Mouse (Mus musculus) urinary bladder, postnatal 36 days (tissue): ENCODE measurements around the gene Iqcb1.

Experiments
- DNase-seq, 2 experiments: peaks; one replicate each; pipeline ENCODE4 v3.0.0; 2022; ENCODE audit warnings: low spot score in 2 of 2, mixed read lengths in 1 of 2

The Iqcb1 gene

DNA sequence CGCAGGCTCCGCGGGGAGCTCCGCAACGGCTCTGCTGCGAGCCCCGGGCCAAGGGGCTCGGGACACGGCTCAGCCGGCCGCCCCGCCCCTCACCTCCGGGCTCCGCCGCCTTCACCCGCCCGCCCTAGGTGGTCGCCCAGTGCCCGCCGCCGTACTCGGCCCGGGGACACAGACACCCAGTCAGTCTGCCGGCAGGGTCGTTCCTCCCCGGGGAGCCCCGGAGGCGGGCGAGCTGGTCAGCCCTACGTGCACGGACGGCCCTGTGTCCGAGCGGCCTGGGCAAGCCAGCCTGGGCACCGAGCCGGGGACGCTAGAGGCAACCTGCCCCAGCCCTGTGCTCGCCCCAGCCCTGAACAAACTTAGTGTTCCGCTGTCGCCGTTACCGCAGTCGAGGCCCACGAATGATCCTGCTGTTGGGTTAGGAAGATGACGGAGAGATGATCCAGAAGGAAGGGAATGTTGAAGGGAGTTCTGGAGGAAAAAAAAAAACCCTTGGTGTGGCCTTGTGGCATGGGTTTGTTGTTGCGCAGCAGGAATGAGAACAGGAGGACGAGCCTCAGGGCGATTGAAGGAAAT, 47.2 kb downstream of the Iqcb1 start:
- peak; percentile 45 to 60 for DNase-seq

DNA sequence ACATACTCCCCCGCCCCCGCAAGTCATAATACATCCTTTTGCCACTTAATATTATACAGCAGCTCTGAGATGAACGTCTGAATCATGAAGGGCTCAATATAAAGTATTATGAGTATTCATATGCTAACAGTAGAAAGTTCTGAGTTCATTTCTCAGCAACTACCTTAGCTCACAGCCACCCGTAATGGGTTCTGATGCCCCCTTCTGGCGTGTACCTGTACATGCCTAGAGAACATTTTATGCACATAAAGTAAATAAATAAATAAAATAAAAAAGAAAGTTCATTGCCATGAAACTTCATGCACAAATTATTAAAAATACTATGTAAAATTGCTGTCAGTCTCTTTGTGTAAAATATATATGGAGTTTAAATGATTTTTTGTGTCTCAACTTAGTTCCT, 49.1 kb downstream of the Iqcb1 start:
- DNase-seq: no peak

DNA sequence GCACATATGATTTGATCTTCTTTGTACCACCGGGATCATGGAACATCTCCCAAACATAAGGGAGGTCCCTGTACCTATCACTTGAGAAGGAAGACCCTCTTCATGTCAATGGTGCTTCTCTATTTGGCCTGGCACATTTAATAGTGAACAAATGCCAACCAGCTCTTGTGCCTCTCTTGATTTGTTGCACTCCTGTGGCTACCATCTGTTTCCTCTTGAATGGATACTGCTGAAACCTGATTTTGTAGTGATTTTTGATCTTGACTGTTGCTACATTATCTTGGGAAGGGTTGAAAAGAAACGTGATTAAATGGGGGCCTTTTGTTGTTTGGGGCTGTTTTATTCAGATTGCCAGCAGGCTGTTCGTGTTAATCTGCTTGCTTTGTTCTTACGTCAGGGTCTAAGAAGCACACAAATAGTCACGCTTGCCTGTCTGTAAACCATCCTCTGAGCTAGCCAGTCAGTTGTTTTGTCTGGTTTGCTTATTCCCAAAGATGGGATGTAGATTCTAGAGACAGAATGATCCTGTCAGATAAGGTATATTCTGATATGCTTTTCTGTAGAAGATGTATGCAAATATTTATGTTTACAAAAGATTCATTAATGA, 54.7 kb downstream of the Iqcb1 start:
- DNase-seq: no peak

DNA sequence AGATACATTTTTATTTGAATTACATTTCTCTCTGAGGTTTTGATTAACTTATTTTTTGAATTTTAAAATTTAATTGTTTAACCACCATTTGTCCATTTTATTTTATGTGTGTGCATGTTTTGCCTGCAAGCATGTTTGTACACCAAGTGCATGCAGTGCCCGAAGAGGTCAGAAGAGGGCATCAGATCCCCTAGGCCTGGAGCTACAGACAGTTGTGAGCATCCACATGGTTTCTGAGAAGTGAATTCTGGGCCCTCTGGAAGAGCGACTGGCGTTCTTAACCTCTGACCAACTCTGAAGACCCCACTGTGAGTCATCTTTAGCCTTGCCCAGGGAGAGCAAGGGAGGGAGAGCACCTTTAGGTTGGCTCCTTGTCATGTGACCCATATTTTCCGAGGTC, 56.7 kb downstream of the Iqcb1 start:
- no peak for DNase-seq

DNA sequence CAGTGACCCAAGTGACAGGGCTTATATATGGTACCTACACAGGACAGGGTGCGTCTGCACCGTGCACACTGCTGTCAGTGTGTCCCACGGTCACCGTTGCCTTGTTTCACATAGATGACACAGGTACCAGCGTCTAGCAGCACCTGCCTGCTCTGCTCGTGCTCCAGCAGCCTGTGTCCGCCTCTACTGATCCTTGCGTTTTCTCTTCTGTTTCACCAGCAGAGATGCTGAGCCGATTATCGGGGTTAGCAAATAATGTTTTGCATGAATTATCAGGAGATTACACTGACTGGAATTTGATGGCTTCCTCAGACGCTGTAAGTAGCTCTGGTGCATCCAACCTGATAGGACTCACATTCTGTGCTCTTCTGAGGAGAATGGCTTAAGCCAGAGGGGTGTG, 57.7 kb downstream of the Iqcb1 start:
- DNase-seq: no peak

DNA sequence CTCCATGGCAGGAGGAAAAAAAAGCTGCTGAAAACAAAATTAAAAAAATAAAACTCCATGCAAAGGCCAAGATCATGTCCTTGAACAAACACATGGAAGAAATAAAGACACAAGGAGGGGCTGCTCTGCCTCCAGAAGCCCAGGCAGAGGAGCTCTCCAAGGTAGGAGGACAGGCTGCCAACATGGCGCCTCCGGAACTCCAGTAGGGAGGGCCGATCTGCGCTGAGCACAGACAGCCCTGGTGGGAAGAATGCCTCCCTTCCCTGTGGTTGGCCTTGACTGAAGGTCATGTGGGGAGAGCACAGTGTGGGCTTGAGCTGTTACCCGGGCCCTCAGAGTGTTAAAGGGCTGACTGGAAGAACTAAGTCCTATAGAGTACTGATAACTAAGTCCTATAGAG, 59.4 kb downstream of the Iqcb1 start:
- DNase-seq: no peak

DNA sequence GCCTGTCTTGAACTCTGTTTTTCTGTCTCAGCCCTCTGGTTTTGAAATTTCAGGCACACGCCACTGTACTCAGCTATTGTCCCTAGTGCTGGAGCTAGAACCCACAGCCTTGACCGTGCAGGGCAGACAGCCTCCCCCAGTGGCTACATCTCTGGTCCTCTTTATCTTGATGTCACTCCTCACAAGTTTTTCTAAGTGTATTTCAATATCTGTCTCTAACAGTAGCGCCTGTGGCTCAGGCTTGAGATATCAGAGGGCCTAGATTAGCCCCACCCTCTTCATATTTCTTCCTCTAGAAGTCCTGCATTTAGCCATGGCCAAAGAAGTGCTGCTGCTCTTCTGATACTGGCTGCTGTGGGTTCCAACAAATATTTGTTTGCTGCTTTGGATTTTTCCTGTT, 62.4 kb downstream of the Iqcb1 start:
- DNase-seq: no peak

DNA sequence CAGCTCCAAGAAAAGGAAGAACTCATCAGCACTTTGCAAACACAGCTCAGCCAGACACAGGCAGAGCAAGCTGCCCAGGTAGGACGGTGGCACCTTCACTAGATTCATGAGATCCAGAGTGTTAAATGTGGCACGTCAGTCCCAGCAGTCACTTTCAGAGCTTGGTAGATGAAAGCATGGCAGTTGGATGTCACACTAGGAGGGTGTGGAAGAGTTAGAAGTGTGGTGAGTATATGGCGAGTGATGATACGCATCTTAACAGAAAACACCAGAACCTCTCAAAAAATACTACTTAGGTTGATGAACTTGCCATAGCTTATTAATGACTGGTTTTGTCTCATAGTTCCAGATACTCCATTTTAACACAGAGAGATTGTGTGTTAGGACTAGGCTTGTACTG, 63.2 kb downstream of the Iqcb1 start:
- DNase-seq: no peak

DNA sequence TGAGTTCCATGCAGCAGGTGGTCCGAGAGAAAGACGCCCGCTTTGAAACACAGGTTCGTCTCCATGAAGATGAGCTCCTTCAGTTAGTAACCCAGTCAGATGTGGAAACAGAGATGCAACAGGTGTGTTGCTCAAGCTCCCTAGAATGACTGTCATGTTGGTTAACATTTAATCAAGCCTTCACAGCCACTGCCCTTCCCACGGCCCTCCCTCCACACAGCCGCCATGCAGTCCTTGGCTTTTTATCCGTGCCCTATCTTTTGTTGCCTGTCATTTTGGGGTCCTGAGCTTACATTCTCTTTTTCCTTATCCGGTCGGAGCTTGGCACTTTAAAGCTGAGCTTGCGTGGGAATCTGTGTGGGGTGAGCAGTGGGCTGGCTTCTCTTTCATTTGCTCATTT, 65.1 kb downstream of the Iqcb1 start:
- DNase-seq: no peak

DNA sequence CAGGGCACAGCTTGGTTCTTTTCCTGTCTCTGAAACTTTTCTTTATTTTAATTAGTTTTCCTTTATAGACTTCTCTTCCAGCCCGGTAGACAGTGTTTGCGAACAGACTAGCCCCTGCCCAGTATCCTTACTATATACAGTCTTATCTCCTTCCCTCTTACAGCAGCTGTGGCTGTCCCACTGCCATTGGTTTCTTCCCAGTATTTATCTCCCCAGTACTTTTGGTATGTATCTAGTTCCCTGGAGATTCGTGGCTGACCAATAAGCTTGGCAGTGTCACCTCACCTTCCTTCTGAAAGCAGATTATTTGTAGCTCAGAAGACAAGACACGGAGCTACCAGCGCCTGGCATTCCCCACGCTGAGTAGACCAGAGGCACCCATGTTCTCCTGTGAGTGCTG, 68.5 kb downstream of the Iqcb1 start:
- no peak for DNase-seq

DNA sequence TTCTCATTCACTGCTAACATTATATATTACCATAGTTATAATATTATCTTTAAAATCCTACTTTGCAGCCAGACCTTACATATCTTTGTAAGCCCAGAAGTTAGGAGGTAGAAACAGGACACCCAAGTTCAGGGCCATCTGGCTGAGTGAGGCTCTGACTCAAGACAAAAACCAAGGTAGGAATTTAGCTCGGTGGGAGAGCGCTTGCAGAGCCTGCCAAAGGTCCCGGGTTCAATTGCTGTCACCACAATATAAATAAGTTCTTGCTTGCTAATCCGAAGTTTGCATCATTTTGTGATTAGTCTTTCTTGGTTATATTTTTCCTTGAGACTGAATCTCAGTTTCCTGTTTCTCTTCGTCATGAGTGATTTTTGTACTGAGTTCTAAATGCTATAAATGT, 75.0 kb downstream of the Iqcb1 start:
- no peak for DNase-seq

DNA sequence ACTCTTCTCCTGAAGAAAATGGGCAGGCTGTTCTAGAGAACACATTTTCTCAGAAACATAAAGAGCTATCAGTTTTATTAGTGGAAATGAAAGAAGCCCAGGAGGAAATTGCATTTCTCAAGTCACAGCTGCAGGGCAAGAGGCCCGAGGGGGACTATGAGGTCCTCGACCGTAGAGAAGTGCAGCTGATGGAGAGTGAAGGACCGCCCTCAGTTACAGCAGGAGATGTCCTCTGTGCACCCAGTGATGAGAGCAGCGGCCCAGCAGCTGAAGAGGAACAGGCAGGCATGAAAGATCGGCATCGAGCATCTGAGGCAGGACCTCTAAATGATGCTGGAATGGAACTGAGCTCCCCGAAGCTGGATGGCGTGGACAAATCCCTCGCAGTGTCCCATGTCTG, 83.7 kb downstream of the Iqcb1 start:
- no peak for DNase-seq

DNA sequence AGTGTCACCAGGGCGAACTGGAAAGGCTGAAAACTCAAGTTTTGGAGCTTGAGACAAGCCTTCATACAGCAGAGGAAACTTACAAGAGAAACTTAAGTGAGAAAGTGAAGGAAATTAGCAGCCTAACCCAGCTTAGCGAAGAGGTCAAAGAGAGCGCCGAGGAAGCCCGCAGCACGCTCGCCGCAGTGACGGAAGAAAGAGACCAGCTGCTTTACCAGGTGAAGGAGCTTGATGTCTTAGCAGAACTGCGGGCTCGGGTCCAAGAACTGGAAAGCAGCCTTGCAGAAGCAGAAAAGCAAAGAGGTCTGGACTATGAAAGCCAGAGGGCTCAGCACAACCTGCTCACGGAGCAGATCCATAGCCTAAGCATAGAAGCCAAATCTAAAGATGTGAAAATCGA, 84.1 kb downstream of the Iqcb1 start:
- no peak for DNase-seq

DNA sequence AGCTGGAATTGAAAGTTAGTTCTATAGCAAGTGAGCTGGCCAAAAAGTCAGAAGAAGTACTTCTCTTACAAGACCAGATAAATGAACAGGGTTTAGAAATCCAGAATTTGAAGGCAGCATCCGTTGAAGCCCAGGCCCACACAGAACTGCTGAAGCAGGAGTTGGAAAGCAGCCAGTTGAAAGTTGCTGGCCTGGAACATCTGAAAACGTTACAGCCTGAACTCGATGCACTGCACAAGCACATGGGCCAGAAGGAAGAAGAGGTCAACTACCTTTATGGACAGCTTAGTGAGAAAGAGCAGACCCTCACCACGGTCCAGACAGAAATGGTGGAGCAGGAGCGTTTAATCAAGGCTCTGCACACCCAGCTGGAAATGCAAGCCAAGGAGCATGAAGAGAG, 86.0 kb downstream of the Iqcb1 start:
- DNase-seq: no peak

DNA sequence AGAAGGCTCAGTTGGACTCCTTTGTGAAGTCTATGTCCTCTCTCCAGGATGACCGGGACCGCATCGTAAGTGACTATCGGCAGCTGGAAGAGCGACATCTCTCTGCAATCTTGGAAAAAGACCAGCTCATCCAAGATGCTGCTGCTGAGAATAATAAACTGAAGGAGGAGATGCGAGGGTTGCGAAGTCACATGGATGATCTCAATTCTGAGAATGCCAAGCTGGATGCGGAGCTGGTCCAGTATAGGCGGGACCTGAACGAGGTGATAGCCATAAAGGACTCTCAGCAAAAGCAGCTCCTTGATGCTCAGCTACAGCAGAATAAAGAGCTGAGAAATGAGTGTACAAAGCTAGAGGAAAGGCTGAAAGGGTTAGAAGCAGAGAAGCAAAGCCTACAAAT, 90.3 kb downstream of the Iqcb1 start:
- DNase-seq: no peak

DNA sequence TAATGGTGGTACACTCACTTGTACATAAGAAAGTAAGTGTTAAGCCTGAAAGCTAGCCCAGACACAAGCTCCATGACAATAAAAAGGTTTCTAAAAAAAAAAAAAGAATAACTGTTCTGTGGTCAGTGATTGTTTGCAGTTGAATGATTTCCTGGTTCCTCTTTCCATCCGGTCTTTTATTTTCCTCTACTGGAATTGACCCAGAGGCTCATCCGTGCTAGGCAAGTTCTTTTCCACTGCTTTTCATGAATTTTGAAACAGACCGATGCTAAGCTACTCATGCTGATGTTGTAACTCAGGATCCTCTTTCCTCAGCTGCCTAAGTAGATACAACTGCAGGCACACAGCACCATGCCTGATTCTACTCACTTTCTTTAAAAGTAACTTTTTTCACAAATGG, 92.2 kb downstream of the Iqcb1 start:
- no peak for DNase-seq

DNA sequence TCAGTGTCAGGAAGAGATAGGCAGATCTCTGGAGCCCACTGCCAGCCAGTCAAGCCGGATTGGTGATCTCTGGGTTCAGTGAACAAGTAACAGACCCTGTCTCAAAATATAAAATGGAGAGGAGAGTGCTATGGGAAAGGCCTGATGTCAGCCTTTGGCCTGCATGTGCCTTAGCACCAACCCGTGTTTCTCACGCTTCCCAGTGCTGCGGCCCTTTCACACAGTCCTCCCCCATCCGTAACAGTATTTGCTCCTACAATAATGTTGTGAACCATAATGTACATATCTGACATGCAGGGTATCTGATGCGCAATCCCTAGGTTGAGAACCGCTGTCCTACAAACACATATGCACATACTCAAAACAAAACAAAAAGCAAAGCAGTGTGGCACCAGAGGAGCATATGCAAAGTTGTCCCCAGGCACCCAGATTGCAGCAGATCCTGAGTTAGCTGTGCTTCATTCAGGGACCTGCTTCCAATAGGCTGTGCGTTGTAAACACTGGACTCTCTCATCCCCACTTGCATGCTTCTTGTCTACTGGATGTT, 93.0 kb downstream of the Iqcb1 start:
- DNase-seq: no peak

DNA sequence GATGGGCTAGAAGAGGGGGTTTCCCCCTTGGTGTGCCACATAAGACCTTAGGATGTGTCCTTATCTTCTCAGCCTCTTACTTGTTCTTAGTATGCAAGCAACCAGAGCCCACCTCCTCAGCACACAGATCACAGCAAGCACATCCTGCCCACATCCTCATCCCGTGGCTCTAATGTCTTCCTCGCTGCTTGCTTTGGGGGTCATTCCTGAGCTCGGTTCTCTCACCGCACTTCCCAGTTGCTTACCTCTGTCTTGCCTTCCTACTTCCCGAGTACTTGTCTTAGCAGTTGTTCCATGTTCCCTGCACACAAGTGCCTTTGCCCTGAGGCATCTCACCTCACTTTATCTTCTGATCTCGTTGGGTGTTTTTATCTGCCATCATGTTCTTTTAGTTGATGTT, 93.8 kb downstream of the Iqcb1 start:
- no peak for DNase-seq
